Mouse (Mus musculus) lung, adult 18-20 months (tissue): ENCODE measurements around the gene Gabbr2.

Experiments used
- DNase-seq, 2 experiments: peaks; one replicate each; pipeline ENCODE4 v3.0.0; 2022; ENCODE audit warnings: mixed read lengths in 2 of 2

Gene Gabbr2

GRCm38 (mm10) chr4:46806876-46807275 lies 184.8 kb downstream of the Gabbr2 start:
- no peak for DNase-seq

GRCm38 (mm10) chr4:46805910-46806309 lies 185.8 kb downstream of the Gabbr2 start:
- DNase-seq: no peak

GRCm38 (mm10) chr4:46802386-46802785 lies 189.3 kb downstream of the Gabbr2 start:
- DNase-seq: no peak

GRCm38 (mm10) chr4:46799904-46800303 lies 191.8 kb downstream of the Gabbr2 start:
- peak in 1 of 2 experiments; percentile 3 for DNase-seq

GRCm38 (mm10) chr4:46795707-46796106 lies 196.0 kb downstream of the Gabbr2 start:
- DNase-seq: no peak

- DNase-seq: no peak
These were observed 197.1 kb downstream of the Gabbr2 start for GRCm38 (mm10) chr4:46794583-46794982.

- DNase-seq: no peak
These were observed 199.2 kb downstream of the Gabbr2 start for GRCm38 (mm10) chr4:46792280-46793026.

GRCm38 (mm10) chr4:46791268-46791951 lies 200.3 kb downstream of the Gabbr2 start:
- DNase-seq: no peak

GRCm38 (mm10) chr4:46790609-46791267 lies 200.9 kb downstream of the Gabbr2 start:
- DNase-seq: no peak

- no peak for DNase-seq
These were observed 207.1 kb downstream of the Gabbr2 start for GRCm38 (mm10) chr4:46784430-46785049.

GRCm38 (mm10) chr4:46781109-46781508 lies 210.6 kb downstream of the Gabbr2 start:
- DNase-seq: no peak

- DNase-seq: no peak
These were observed 215.7 kb downstream of the Gabbr2 start for GRCm38 (mm10) chr4:46775959-46776358.

GRCm38 (mm10) chr4:46774652-46775051 lies 217.0 kb downstream of the Gabbr2 start:
- peak; percentile 8 to 31 for DNase-seq

GRCm38 (mm10) chr4:46773243-46773642 lies 218.4 kb downstream of the Gabbr2 start:
- no peak for DNase-seq

GRCm38 (mm10) chr4:46772591-46772990 lies 219.1 kb downstream of the Gabbr2 start:
- DNase-seq: no peak

- DNase-seq: no peak
These were observed 220.6 kb downstream of the Gabbr2 start for GRCm38 (mm10) chr4:46771116-46771515.

- no peak for DNase-seq
These were observed 221.0 kb downstream of the Gabbr2 start for GRCm38 (mm10) chr4:46770635-46771034.

GRCm38 (mm10) chr4:46770090-46770489 lies 221.6 kb downstream of the Gabbr2 start:
- no peak for DNase-seq

GRCm38 (mm10) chr4:46766326-46766725 lies 225.3 kb downstream of the Gabbr2 start:
- DNase-seq: no peak

GRCm38 (mm10) chr4:46759838-46760237 lies 231.8 kb downstream of the Gabbr2 start:
- no peak for DNase-seq

GRCm38 (mm10) chr4:46758340-46759041 lies 233.2 kb downstream of the Gabbr2 start:
- DNase-seq: no peak

GRCm38 (mm10) chr4:46754407-46755194 lies 237.1 kb downstream of the Gabbr2 start:
- DNase-seq: no peak
